Mouse (Mus musculus): ENCODE results near the gene Map4k1.
A peak's percentile ranks its signal among the peaks of the same experiment; 100 is the strongest.

Map4k1 gene

GRCm38 (mm10) chr7:28981651-28982273, at the start of gene Map4k1, which contains the start of gene Eif3k:
Map4k1 (plus strand) TSS chr7:28982050.
Eif3k (minus strand) TSS chr7:28981864.
- peak; percentile 100 for DNase-seq (ENCODE audit: low read depth)

DNA sequence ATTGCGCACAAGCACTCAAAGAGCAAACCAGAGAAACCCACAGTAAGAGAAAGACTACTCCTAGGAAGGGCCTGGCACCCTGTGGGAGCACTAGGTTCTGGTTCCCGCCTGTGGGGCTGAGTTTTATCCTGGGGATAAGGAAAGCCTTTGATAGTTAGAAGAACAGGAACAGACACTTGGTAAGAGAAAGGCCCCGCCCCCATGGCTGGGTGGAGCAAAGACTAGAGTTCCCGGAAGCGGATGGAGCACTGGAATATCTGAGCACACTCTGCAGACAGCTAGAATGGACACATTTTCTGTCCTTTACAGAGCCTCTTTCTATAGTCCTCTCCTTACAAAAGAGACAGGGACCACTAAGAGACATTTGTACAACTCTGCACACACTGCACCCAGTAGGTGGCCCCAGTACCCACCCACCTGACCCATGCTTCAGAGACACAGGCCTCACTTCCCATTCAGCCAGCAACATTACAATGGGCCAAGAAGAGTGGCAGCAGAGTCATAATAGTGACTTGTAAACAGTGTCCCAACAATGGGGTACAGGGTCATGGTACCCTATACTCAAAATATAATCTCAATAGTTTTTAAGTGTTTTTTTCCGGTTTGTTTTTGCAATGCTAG, 49.3 kb upstream of the Map4k1 start:
- DNase-seq (ENCODE audit: low read depth) = peak; percentile 46

- no peak for DNase-seq (ENCODE audit: low read depth)
Measured at GRCm38 (mm10) chr7:28933825-28934224, 48.0 kb upstream of the Map4k1 start.

GRCm38 (mm10) chr7:28936787-28937186, 45.1 kb upstream of the Map4k1 start:
- no peak for DNase-seq (ENCODE audit: low read depth)

- no peak for DNase-seq (ENCODE audit: low read depth)
Measured at GRCm38 (mm10) chr7:28938654-28939053, 43.2 kb upstream of the Map4k1 start.

GRCm38 (mm10) chr7:28939418-28940183, 42.2 kb upstream of the Map4k1 start:
- no peak for DNase-seq (ENCODE audit: low read depth)

DNA sequence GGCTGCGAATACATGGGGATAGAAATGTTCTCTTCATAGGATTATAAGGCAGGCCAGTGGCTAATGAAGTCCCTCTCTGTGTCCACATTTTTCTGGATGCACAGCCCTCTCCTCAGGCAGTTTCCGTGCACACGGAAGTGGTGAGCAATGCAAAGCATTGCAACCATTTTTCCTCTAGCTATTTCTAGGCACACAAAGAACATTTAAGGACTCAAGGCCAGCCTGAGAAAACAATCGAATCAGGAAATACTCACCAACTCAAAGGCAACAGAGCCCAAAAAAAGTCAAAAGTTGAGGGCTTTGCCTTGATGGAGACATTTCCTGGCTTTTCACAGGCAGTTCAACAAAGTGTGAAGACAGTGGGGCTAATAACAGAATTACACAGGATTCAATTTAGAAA, 40.7 kb upstream of the Map4k1 start:
- DNase-seq (ENCODE audit: low read depth) = peak; percentile 46

DNA sequence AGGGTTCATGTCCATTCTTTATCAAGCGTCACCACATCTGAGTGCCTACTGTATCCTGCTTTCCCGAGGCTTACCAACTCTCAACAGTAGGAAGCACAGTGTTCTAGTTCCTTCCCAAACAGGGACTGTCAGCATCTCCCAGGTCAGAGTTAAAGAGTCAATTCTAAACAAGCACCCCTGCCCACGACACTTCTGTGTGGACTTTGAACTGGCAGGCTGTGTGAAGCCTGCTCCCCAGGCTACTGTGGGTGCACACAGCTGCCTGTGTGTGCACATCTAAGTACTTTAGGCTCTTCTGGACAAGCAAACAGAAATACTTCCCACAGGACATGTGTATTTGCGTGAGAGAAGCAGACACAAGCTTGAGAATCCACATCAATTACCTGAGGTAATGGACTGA, 40.3 kb upstream of the Map4k1 start:
- no peak for DNase-seq (ENCODE audit: low read depth)

DNA sequence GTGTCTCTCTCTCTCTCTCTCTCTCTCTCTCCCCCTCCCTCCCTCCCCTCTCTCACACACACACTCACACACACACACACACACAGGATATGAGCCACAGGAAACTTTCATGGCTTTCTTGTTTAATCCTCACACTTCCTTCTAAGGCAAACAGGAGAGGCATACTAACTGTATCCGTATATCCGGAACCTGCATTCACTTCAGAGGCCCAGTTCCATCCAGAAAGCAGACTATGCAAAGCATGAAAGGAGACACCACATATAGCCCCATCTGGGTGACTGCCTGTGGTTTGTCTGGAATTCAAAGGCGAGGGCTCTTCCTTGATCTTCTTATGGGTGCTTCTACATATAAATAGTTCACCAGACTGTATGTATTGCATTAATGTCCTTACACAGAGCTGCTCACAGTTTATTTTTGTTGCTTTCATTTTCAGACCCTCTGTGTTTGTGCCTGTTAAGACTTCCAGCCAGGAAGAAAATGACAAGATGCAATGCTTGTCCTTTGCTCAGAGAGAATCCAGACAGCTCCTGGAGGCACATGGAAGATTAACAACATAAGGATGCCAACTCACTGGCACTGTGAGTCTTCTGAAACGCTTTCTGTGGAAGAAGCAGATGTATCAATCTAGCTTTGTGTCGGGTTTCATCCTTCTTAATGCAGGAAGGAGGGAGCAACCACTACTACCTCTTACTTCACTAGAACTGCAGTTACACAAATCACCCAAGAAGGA, 38.2 kb upstream of the Map4k1 start:
- peak; percentile 73 for DNase-seq (ENCODE audit: low read depth)

- peak; percentile 39 for DNase-seq (ENCODE audit: low read depth)
Measured at GRCm38 (mm10) chr7:28944756-28945415, 37.0 kb upstream of the Map4k1 start.

DNA sequence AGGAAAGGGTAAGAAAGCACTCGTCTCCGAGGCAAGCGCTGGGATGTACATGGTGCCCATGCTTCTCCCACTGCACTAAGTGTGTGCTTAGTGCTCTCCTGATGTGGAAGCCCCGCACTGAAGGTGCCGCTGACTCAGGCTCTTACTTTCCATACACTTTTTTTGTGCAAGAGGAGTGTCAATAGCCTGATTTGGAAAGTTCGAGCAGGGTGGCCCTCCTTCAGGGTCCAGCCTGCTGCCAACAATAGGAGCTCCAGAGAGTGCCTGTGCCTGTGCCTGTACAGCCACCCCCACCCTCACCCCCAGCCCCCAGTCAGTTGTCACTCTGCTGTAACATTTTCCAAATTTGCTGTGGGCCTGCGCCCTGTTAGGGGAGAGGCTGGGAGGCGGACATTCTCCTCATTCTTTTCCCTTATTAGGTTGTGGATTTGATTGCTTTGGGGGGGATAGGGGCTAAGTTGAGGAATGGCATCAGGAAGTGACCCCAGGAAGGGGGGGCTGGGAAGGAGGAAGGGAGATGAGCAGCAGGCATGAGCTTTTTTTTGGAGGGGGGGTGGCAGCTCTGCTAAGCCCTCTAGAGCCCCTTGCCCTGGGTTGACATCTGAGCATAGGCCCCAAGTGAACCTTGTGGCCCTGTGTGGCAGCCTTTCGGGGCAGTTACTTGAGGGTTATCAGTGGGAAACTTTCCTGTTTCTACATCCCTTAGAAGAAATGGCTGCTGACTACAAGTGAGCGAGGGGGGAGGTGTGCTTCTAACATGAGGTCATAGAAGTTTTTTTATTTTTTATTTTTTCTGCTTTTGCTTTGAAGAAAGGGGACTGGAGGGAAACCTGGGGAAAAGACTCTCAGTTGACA, 36.2 kb upstream of the Map4k1 start:
- peak; percentile 40 for DNase-seq (ENCODE audit: low read depth)

DNA sequence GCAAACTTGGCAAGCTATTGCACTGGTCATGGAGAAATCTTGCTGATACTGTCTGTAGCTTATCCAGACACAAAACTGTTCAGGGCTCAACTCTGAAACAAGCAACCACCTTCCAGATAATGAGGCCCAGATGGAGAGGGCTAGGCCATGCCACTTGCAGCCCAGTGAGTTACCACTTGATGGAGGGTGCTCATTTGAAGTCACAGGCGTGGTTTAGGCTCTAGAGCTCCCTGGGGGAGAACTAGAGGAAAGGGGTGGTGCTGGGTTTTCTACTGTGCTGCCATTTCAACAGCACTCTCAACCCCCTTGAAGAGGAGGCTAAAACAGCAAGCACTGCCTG, 35.6 kb upstream of the Map4k1 start:
- no peak for DNase-seq (ENCODE audit: low read depth)

- DNase-seq (ENCODE audit: low read depth) = no peak
Measured at GRCm38 (mm10) chr7:28948746-28949145, 33.1 kb upstream of the Map4k1 start.

DNA sequence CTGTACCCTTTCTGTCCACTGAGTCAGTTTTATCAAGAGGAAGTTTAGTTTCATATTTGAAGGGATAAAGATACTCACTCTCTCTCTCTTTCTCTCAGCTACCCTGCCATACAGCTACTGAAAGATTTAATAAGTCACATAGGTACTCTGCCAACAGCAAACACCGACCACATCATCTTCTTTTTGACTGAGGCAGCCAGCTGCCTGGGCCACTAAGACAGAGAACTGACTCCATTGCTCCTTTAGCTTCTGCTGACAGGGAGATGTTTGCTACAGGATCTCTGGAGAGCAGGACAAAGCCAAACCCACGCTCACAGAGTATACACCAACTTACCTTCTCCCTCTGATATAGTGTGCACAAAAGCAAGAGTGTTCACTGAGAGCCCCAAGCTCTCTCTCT, 32.6 kb upstream of the Map4k1 start:
- no peak for DNase-seq (ENCODE audit: low read depth)

DNA sequence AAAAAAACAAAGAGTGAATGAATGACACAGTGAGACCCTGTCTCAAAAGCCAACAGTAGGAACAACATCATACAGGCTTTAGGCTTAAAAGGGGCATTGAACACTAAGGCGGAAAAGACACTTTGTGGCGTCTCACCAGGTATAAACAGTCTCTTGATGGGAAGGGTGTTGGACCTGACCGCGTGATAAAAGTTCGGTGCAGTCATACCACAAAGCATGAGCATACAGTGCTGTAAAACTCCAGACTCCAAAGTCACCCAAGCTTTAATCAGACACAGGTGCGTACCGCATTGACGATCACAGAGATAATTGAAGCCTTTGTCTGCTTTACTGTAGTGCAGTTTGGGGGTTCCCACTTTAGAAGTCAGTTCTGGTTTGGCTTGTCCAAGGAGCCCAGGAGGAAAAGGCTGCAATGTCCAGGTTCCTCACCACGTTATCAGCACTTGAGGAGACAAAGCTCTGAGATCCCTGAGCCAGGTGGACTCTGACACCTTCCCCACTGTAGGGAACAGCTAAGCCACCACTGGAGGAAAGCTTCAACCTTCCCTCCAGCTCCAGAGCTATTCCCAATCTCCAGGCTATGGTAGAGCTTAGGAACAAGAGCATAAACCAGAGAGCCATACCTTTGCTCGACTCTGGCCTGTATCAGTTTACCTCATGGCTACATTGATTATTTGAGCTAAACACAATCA, 31.4 kb upstream of the Map4k1 start:
- no peak for DNase-seq (ENCODE audit: low read depth)

DNA sequence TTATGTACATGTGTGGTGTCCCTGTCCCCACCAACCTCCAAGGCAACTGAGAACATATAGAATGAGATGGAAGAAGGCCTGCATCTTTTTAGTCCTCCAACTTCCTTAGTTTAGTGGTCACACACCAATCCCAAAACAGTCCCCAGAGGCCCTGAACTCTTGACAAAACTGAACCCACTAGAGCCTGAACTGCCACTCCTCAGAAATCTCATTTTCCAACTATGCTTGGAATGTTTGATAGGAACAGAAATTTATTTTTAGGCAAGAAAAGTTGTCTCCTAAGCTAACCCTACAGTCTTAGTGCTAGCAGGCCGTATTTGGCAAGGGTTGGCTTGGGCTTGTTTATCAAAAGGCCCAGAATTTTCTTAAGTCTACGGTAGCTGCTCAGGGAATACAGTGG, 30.1 kb upstream of the Map4k1 start:
- no peak for DNase-seq (ENCODE audit: low read depth)

DNA sequence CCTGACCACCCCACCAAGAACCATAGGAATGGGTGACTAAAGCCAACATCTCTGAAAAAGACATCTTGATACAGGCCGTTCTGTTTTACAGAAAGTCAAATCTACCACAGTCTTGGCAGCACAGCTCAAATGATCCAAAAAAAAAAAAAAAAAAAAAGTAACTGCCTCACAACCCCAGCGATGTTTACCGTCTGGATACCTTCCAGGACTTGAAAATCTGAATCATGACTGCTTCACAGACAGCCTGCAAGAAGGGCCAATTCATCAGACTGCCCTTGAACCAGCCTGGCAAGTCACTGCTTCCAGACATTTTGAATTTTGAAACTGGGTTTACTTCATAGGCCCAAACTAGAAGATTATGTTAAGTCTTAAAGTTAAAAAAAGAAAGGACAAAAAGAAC, 29.1 kb upstream of the Map4k1 start:
- DNase-seq (ENCODE audit: low read depth) = peak; percentile 70

- peak; percentile 82 for DNase-seq (ENCODE audit: low read depth)
Measured at GRCm38 (mm10) chr7:28953476-28954376, 28.1 kb upstream of the Map4k1 start.

- DNase-seq (ENCODE audit: low read depth) = no peak
Measured at GRCm38 (mm10) chr7:28954773-28955172, 27.1 kb upstream of the Map4k1 start.

All from 416B (cell line).